Mouse (Mus musculus) yolk sac, embryonic 10.5 days (tissue): Measurements from ENCODE around the gene Erlin1.

Source experiments
- DNase-seq: peaks from one replicate; pipeline ENCODE4 v3.0.0-alpha.2; 2017; ENCODE audit warnings: low spot score

The Erlin1 gene

GRCm38 (mm10) chr19:44069121-44069913 is at the start of gene Erlin1:
TSS of gene Erlin1 (minus strand) at chr19:44069785.
- DNase-seq: peak; percentile 88

- no peak for DNase-seq
Observed at GRCm38 (mm10) chr19:44117793-44118192, 48.2 kb upstream of the Erlin1 start.

- DNase-seq: peak; percentile 20
Observed at GRCm38 (mm10) chr19:44111706-44112105, 42.1 kb upstream of the Erlin1 start.

- peak; percentile 85 for DNase-seq
Observed at GRCm38 (mm10) chr19:44110356-44110755, 40.8 kb upstream of the Erlin1 start.

- no peak for DNase-seq
Observed at GRCm38 (mm10) chr19:44108996-44109395, 39.4 kb upstream of the Erlin1 start.

- DNase-seq: no peak
Observed at GRCm38 (mm10) chr19:44107661-44108521, 38.3 kb upstream of the Erlin1 start.

GRCm38 (mm10) chr19:44106831-44107660 is 37.5 kb upstream of the Erlin1 start, which contains the start of gene Chuk:
TSS of gene Chuk (minus strand) at chr19:44107480.
- DNase-seq: peak; percentile 92

GRCm38 (mm10) chr19:44104393-44104792 is 34.8 kb upstream of the Erlin1 start:
- no peak for DNase-seq

GRCm38 (mm10) chr19:44103001-44103400 is 33.4 kb upstream of the Erlin1 start:
- DNase-seq: no peak

- DNase-seq: no peak
Observed at GRCm38 (mm10) chr19:44100840-44101239, 31.3 kb upstream of the Erlin1 start.

GRCm38 (mm10) chr19:44086278-44086677 is 16.7 kb upstream of the Erlin1 start:
- no peak for DNase-seq

GRCm38 (mm10) chr19:44080920-44081319 is 11.3 kb upstream of the Erlin1 start:
- no peak for DNase-seq

GRCm38 (mm10) chr19:44080023-44080422 is 10.4 kb upstream of the Erlin1 start:
- no peak for DNase-seq

GRCm38 (mm10) chr19:44077024-44077423 is 7.4 kb upstream of the Erlin1 start:
- DNase-seq: no peak

- no peak for DNase-seq
Observed at GRCm38 (mm10) chr19:44076457-44076856, 6.9 kb upstream of the Erlin1 start.

GRCm38 (mm10) chr19:44074986-44075385 is 5.4 kb upstream of the Erlin1 start:
- no peak for DNase-seq

GRCm38 (mm10) chr19:44071166-44071565 is 1.6 kb upstream of the Erlin1 start:
- DNase-seq: no peak

GRCm38 (mm10) chr19:44069914-44070232 is 288 bp upstream of the Erlin1 start:
- DNase-seq: no peak

- DNase-seq: no peak
Observed at GRCm38 (mm10) chr19:44068232-44068631, 1.4 kb downstream of the Erlin1 start.

GRCm38 (mm10) chr19:44067323-44068049 is 2.1 kb downstream of the Erlin1 start:
- DNase-seq: peak; percentile 62

GRCm38 (mm10) chr19:44064734-44065133 is 4.9 kb downstream of the Erlin1 start:
- DNase-seq: peak; percentile 48
